Mouse (Mus musculus) stomach, postnatal 0 days (tissue): ENCODE measurements around the gene Cend1.

Experiments
- CTCF ChIP-seq: IDR thresholded peaks from 2 replicates; pipeline ENCODE4 v1.5.1; 2016; ENCODE audit warnings: antibody characterized with exemption, low read depth, mild to moderate bottlenecking, moderate library complexity
- EP300 ChIP-seq: optimal IDR thresholded peaks from 2 replicates; pipeline ENCODE3; 2016; ENCODE audit warnings: antibody characterized with exemption

DNA sequence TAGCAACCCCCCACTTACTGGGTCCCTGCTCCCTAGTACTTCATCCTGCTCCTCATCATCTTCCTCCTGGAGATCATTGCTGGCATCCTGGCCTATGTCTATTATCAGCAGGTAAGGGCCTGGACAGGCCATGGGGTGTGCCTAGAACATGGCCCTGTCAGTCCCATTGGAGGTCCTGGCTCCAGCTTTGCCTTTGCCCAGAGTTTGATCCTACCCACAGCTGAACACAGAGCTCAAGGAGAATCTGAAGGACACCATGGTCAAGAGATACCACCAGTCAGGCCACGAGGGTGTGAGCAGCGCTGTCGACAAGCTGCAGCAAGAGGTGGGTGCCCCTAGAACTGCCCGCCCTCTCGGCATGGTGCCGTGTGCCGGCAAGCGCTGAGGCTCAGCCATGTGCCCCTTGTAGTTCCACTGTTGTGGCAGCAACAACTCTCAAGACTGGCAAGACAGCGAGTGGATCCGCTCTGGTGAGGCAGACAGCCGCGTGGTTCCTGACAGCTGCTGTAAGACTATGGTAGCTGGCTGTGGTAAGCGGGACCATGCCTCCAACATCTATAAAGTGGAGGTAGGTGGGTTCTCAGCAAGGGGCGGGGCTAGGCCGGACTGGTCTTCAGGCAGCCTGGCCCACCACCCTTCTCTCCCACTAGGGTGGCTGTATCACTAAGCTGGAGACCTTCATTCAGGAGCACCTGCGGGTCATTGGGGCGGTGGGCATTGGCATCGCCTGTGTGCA, 40.8 kb upstream of the Cend1 start:
- TF ChIP-seq CTCF (no peak), EP300 (no peak)
